Mouse (Mus musculus) hindbrain, embryonic 11.5 days (tissue): Measurements from ENCODE around the gene Commd1. TPM values are rescaled to one million over a fixed set of nuclear protein-coding genes. Genes with fewer than 3 reads are reported as not detected.

Experiments used
- ATAC-seq: fragments of 200-750 bp; cut with Nextera tagmentation; 2 replicates; pipeline ENCODE4 v1.8.0; 2017; ENCODE audit warnings: mild to moderate bottlenecking, moderate TSS enrichment, moderate library complexity; ENCODE audit not compliant: low FRiP score
- DNase-seq: peaks from one replicate; pipeline ENCODE4 v3.0.0-alpha.2; 2015; ENCODE audit warnings: low spot score
- H3K27ac ChIP-seq: fragments of 300-500 bp; sonication (generic); 2 replicates; pipeline ENCODE4 v1.5.1; 2014; ENCODE audit warnings: mild to moderate bottlenecking, low read depth, low read length
- H3K27me3 ChIP-seq: fragments of 300-500 bp; sonication (generic); 2 replicates; pipeline ENCODE4 v1.6.1; 2014; ENCODE audit warnings: mild to moderate bottlenecking, low read length, moderate library complexity, mixed read lengths; ENCODE audit not compliant: control insufficient read depth, insufficient read depth
- H3K36me3 ChIP-seq: fragments of 300-500 bp; sonication (generic); 2 replicates; pipeline ENCODE4 v1.6.1; 2014; ENCODE audit warnings: mild to moderate bottlenecking, low read length, moderate library complexity, mixed read lengths; ENCODE audit not compliant: control insufficient read depth, insufficient read depth
- H3K4me1 ChIP-seq: fragments of 300-500 bp; sonication (generic); replicated peaks from 2 replicates; pipeline ENCODE4 v1.6.1; 2014; ENCODE audit warnings: low read length, mixed read lengths; ENCODE audit not compliant: control insufficient read depth, insufficient read depth
- H3K4me2 ChIP-seq: fragments of 300-500 bp; sonication (generic); replicated peaks from 2 replicates; pipeline ENCODE4 v1.6.1; 2014; ENCODE audit warnings: mild to moderate bottlenecking, low read depth, low read length
- H3K4me3 ChIP-seq: fragments of 300-500 bp; sonication (generic); 2 replicates; pipeline ENCODE4 v1.5.1; 2014; ENCODE audit warnings: low read depth, low read length
- H3K9ac ChIP-seq: fragments of 300-500 bp; sonication (generic); 2 replicates; pipeline ENCODE4 v1.6.1; 2014; ENCODE audit warnings: low read depth, low read length
- H3K9me3 ChIP-seq: fragments of 300-500 bp; sonication (generic); 2 replicates; pipeline ENCODE4 v1.6.1; 2016; ENCODE audit warnings: low read length; ENCODE audit not compliant: control insufficient read depth
- WGBS: fragments of 180-500 bp; shearing (Covaris S2); extraction: QIAGEN DNeasy Blood & Tissue Kit; methylation state at CpG from one replicate; pipeline ENCODE4 v1.1.7; 2014; 5-methylcytosine and 5-hydroxymethylcytosine counted together
- polyA plus RNA-seq: library from polyadenylated mRNA; unstranded; fragments of >200 nt; fragmentation: Nextera tagmentation; extraction: Ambion mirVana; gene quantifications from 2 replicates; pipeline ENCODE4 v1.2.1, GENCODE M21; 2014

Commd1 gene
- polyA plus RNA-seq, 1 experiment from 2014 or later, result 411 TPM

- ATAC-seq (peak; percentile 76), DNase-seq (peak; percentile 44)
- Histone ChIP-seq H3K36me3 (0 out of 2 replicates have a peak, but pooled peaks cover 5% of the 10 kb centered on the region), H3K9me3 (no peaks in the 10 kb centered on the region), H3K27me3 (no peaks in the 10 kb centered on the region), H3K4me3 (peak within 1 kb of the TSS; percentile 54), H3K4me2 (peak within 1 kb of the TSS; percentile 70), H3K4me1 (no peaks in the 10 kb centered on the region), H3K9ac (peak within 1 kb of the TSS; percentile 41; the same call in 1 of the 2 replicates), H3K27ac (no peak within 1 kb of the TSS)
- 44% methylated on average over 56 of the region's 56 CpGs for WGBS
Measured at GRCm38 (mm10) chr11:22971835-22972709, 10.1 kb downstream of the Commd1 start, which contains the start of gene Zrsr1. Zrsr1 (plus strand) TSS chr11:22972005.

DNA sequence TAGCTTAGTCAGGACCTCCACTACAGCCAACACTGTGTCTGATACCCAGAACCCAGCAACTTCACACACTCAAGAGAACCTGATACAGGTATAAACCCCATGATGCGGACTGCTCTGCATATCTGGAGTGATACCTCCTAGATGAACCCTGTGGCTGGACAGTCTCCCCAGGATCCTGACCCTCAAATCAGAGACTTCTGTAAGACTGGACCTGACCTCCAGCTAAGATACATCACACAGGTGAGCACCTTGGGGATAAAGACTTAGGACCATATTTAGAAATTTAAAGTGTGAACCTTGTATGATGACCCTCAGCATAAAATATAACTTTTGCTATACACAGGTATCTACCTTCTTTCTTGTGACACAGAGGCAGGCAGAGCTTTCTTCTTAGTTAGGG is 11.6 kb downstream of the Commd1 start:
- no peak overlapping the region for H3K27ac ChIP-seq
- H3K4me2 ChIP-seq, result no peak overlapping the region
- ATAC-seq (no peak), DNase-seq (no peak)
- no peak overlapping the region for H3K9ac ChIP-seq
- 92% methylated on average over 1 of the region's 1 CpGs for WGBS
- H3K36me3 ChIP-seq, result 0 out of 2 replicates have a peak, but pooled peaks cover 5% of the 10 kb centered on the region
- no peaks in the 10 kb centered on the region for H3K27me3 ChIP-seq
- H3K4me1 ChIP-seq, result no peaks in the 10 kb centered on the region
- H3K9me3 ChIP-seq, result no peaks in the 10 kb centered on the region
- no peak overlapping the region for H3K4me3 ChIP-seq

- Histone ChIP-seq H3K4me2 (no peak overlapping the region), H3K4me3 (no peak overlapping the region), H3K36me3 (0 out of 2 replicates have a peak, but pooled peaks cover 5% of the 10 kb centered on the region), H3K9me3 (no peaks in the 10 kb centered on the region), H3K27me3 (no peaks in the 10 kb centered on the region), H3K9ac (no peak overlapping the region), H3K27ac (no peak overlapping the region), H3K4me1 (no peaks in the 10 kb centered on the region)
- no peak for DNase-seq
- no peak for ATAC-seq
- 69% methylated on average over 6 of the region's 6 CpGs for WGBS
Measured at GRCm38 (mm10) chr11:22969486-22969885, 12.7 kb downstream of the Commd1 start.

GRCm38 (mm10) chr11:22965503-22965902 is 16.7 kb downstream of the Commd1 start:
- no peak overlapping the region for H3K4me2 ChIP-seq
- DNase-seq (no peak), ATAC-seq (no peak)
- 0 out of 2 replicates have a peak, but pooled peaks cover 2% of the 10 kb centered on the region for H3K36me3 ChIP-seq
- H3K9ac ChIP-seq, result no peak overlapping the region
- H3K27me3 ChIP-seq, result no peaks in the 10 kb centered on the region
- no peaks in the 10 kb centered on the region for H3K9me3 ChIP-seq
- no peaks in the 10 kb centered on the region for H3K4me1 ChIP-seq
- no peak overlapping the region for H3K27ac ChIP-seq
- WGBS, result 81% methylated on average over 4 of the region's 4 CpGs
- H3K4me3 ChIP-seq, result no peak overlapping the region

GRCm38 (mm10) chr11:22964401-22964800 is 17.8 kb downstream of the Commd1 start:
- 79% methylated on average over 4 of the region's 4 CpGs for WGBS
- Histone ChIP-seq H3K4me3 (no peak overlapping the region), H3K27ac (no peak overlapping the region), H3K4me2 (no peak overlapping the region), H3K9me3 (no peaks in the 10 kb centered on the region), H3K4me1 (no peaks in the 10 kb centered on the region), H3K36me3 (0 out of 2 replicates have a peak, but pooled peaks cover 2% of the 10 kb centered on the region), H3K9ac (no peak overlapping the region), H3K27me3 (no peaks in the 10 kb centered on the region)
- ATAC-seq, result no peak
- DNase-seq, result no peak

GRCm38 (mm10) chr11:22962101-22962500 is 20.1 kb downstream of the Commd1 start:
- no peak overlapping the region for H3K27ac ChIP-seq
- H3K9ac ChIP-seq, result no peak overlapping the region
- WGBS, result 92% methylated on average over 1 of the region's 1 CpGs
- no peaks in the 10 kb centered on the region for H3K36me3 ChIP-seq
- no peaks in the 10 kb centered on the region for H3K27me3 ChIP-seq
- ATAC-seq (no peak), DNase-seq (no peak)
- H3K9me3 ChIP-seq, result no peaks in the 10 kb centered on the region
- H3K4me3 ChIP-seq, result no peak overlapping the region
- H3K4me1 ChIP-seq, result no peaks in the 10 kb centered on the region
- H3K4me2 ChIP-seq, result no peak overlapping the region

- no peaks in the 10 kb centered on the region for H3K9me3 ChIP-seq
- 95% methylated on average over 4 of the region's 4 CpGs for WGBS
- no peak overlapping the region for H3K27ac ChIP-seq
- no peak overlapping the region for H3K4me3 ChIP-seq
- H3K9ac ChIP-seq, result no peak overlapping the region
- no peak for DNase-seq
- no peaks in the 10 kb centered on the region for H3K27me3 ChIP-seq
- no peaks in the 10 kb centered on the region for H3K36me3 ChIP-seq
- ATAC-seq, result no peak
- no peak overlapping the region for H3K4me2 ChIP-seq
- no peaks in the 10 kb centered on the region for H3K4me1 ChIP-seq
Measured at GRCm38 (mm10) chr11:22957791-22958374, 24.3 kb downstream of the Commd1 start.

DNA sequence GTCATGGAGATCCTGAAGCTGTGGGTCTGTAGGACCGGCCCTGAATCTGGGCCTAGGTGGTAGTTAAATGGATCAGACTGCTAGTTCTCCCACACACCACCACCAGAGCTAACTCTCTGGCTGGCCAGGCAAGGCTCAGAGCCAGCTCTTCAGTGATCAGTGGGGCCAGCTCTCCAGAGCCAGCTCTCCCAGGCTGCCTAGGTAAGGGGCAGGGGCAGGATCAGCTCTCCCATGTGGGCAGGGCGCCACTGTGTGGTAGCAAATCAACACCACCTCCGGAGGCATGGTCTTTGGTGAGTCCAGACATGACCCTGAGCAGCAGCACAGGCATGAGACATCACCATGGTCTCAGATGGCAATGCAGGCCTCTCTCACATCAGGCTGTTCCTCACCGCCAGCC is 25.4 kb downstream of the Commd1 start:
- ATAC-seq, result no peak
- Histone ChIP-seq H3K4me1 (no peaks in the 10 kb centered on the region), H3K36me3 (no peaks in the 10 kb centered on the region), H3K27me3 (no peaks in the 10 kb centered on the region), H3K4me3 (no peak overlapping the region), H3K27ac (no peak overlapping the region), H3K9ac (no peak overlapping the region), H3K4me2 (no peak overlapping the region), H3K9me3 (no peaks in the 10 kb centered on the region)
- DNase-seq, result peak; percentile 10
- 69% methylated on average over 4 of the region's 4 CpGs for WGBS
